8 mouse cellular contexts compared by ENCODE assay signal in genomic region chr4:84884111-84884538, GRCm38 (mm10). TPM values are rescaled to one million over a fixed set of nuclear protein-coding genes. Genes with fewer than 3 reads are reported as not detected.
DNase-seq lines count a peak whose midpoint lies in the region; ATAC-seq and TF ChIP-seq lines count a peak whose summit lies in the region.

Gene Cntln (plus strand): TSS chr4:84884309.

- peak within 1 kb of the TSS; percentile 94 for H3K4me2 ChIP-seq in forebrain, postnatal 0 days (ENCODE audit: low read depth)
- peak within 1 kb of the TSS; percentile 80 for H3K4me2 ChIP-seq in neural tube, embryonic 15.5 days

- in situ Hi-C loops in ES-E14 (cut with MboI; ENCODE audit: low sequenced_read_pairs in 2 of 2, unreplicated experiment in 2 of 2): no loop called here

- H3K9ac ChIP-seq in ES-E14 (ENCODE audit: insufficient read depth, low read depth, low read length, poor library complexity, severe bottlenecking): peak within 1 kb of the TSS; percentile 52
- H3K9ac ChIP-seq in forebrain, postnatal 0 days: peak within 1 kb of the TSS; percentile 92
- peak within 1 kb of the TSS; percentile 89 for H3K9ac ChIP-seq in neural tube, embryonic 15.5 days (replicated peaks)

- H3K9me3 ChIP-seq in ES-E14 (ENCODE audit: control insufficient read depth, insufficient read depth, low read depth, low read length): no peaks in the 10 kb centered on the region
- no peaks in the 10 kb centered on the region for H3K9me3 ChIP-seq in forebrain, postnatal 0 days (ENCODE audit: low read length)
- H3K9me3 ChIP-seq in neural tube, embryonic 15.5 days (replicated peaks): no peaks in the 10 kb centered on the region

- peak; percentile 95 for ATAC-seq in forebrain, postnatal 0 days
- ATAC-seq in neural tube, embryonic 15.5 days (ENCODE audit: low FRiP score): peak; percentile 98

- TF ChIP-seq CTCF in cerebellum, adult 2 months (IDR thresholded peaks at IDR 0.05; ENCODE audit: borderline replicate concordance, insufficient read depth, low read depth, low read length): no peak
- TF ChIP-seq CTCF in forebrain, postnatal 0 days (IDR thresholded peaks at IDR 0.05; ENCODE audit: low read depth): peak; percentile 44
- TF ChIP-seq CTCF in layer of hippocampus, adult 2 months (conservative IDR thresholded peaks at IDR 0.05): peak; percentile 54
- 0 out of 2 replicates have a peak, but pooled peaks have one; percentile 3 for TF ChIP-seq CTCF in lung, adult 2 months (IDR thresholded peaks at IDR 0.05; ENCODE audit: insufficient read depth, low read length)

- peak; percentile 68; the same call in 1 of the 2 replicates for TF ChIP-seq POLR2A in cerebellum, adult 2 months (IDR thresholded peaks at IDR 0.05; ENCODE audit: borderline replicate concordance, insufficient read depth, low read length)
- TF ChIP-seq POLR2A in lung, adult 2 months (IDR thresholded peaks at IDR 0.05; ENCODE audit: borderline replicate concordance, extremely low read depth, low read depth, low read length): peak; percentile 75; the same call in 1 of the 2 replicates

- no peaks in the 10 kb centered on the region for H3K27me3 ChIP-seq in cerebellum, adult 2 months (ENCODE audit: control insufficient read depth, insufficient read depth, low read length)
- no peaks in the 10 kb centered on the region for H3K27me3 ChIP-seq in forebrain, postnatal 0 days (ENCODE audit: insufficient read depth, low read length)
- H3K27me3 ChIP-seq in neural tube, embryonic 15.5 days (replicated peaks): no peaks in the 10 kb centered on the region

- 1% methylated on average over 50 of the region's 50 CpGs for WGBS in cerebellum, adult 2 months
- 0% methylated on average over 49 of the region's 50 CpGs for WGBS in forebrain, postnatal 0 days
- WGBS in lung, adult 2 months: under 1% methylated on average over 50 of the region's 50 CpGs
- whole genome bisulfite sequencing in neural tube, embryonic 15.5 days: under 1% methylated on average over 50 of the region's 50 CpGs

- DNase-seq in ES-E14 (ENCODE audit: low read depth, low spot score): peak; percentile 66
- peak; percentile 96 to 97 for DNase-seq in cerebellum, adult 2 months
- DNase-seq in forebrain, postnatal 0 days: peak; percentile 93
- peak; percentile 98 for DNase-seq in heart, postnatal 4 days
- DNase-seq in layer of hippocampus, adult 2 months (ENCODE audit: low spot score in 2 of 2): peak; percentile 92 to 93
- DNase-seq in lung, adult 2 months: peak; percentile 90
- peak; percentile 97 for DNase-seq in testis, postnatal 10 days (ENCODE audit: low spot score)

- H3K27ac ChIP-seq in ES-E14 (ENCODE audit: insufficient read depth, low read depth, low read length, poor library complexity, severe bottlenecking): no peak within 1 kb of the TSS
- H3K27ac ChIP-seq in cerebellum, adult 2 months (ENCODE audit: insufficient read depth, low read length): peak within 1 kb of the TSS; percentile 55
- H3K27ac ChIP-seq in forebrain, postnatal 0 days (ENCODE audit: low read depth, low read length): peak within 1 kb of the TSS; percentile 81
- H3K27ac ChIP-seq in layer of hippocampus, adult 2 months: peak within 1 kb of the TSS; percentile 74
- H3K27ac ChIP-seq in neural tube, embryonic 15.5 days (replicated peaks): peak within 1 kb of the TSS; percentile 92

- no peaks in the 10 kb centered on the region for H3K36me3 ChIP-seq in ES-E14 (ENCODE audit: control insufficient read depth, insufficient read depth, low read length, poor library complexity, severe bottlenecking)
- H3K36me3 ChIP-seq in forebrain, postnatal 0 days (ENCODE audit: insufficient read depth): no peaks in the 10 kb centered on the region
- H3K36me3 ChIP-seq in neural tube, embryonic 15.5 days: no peaks in the 10 kb centered on the region

- no peaks in the 10 kb centered on the region for H3K4me1 ChIP-seq in ES-E14 (ENCODE audit: control insufficient read depth in 2 of 2, insufficient read depth in 2 of 2, low read length in 2 of 2, poor library complexity in 1 of 2)
- H3K4me1 ChIP-seq in cerebellum, adult 2 months (ENCODE audit: control insufficient read depth, insufficient read depth, low read length): no peaks in the 10 kb centered on the region
- H3K4me1 ChIP-seq in forebrain, postnatal 0 days (ENCODE audit: insufficient read depth): no peaks in the 10 kb centered on the region
- no peaks in the 10 kb centered on the region for H3K4me1 ChIP-seq in lung, adult 2 months (ENCODE audit: control insufficient read depth, insufficient read depth, low read length)
- peaks cover 14% of the 10 kb centered on the region for H3K4me1 ChIP-seq in neural tube, embryonic 15.5 days

- H3K4me3 ChIP-seq in ES-E14 (ENCODE audit: insufficient read depth in 1 of 2, low read depth in 1 of 2, low read length in 2 of 2, poor library complexity in 1 of 2, severe bottlenecking in 1 of 2): peak within 1 kb of the TSS; percentile 55 to 71
- peak within 1 kb of the TSS; percentile 65 for H3K4me3 ChIP-seq in cerebellum, adult 2 months (replicated peaks; ENCODE audit: insufficient read depth, low read depth, low read length)
- H3K4me3 ChIP-seq in forebrain, postnatal 0 days (ENCODE audit: low read depth, low read length): peak within 1 kb of the TSS; percentile 82
- H3K4me3 ChIP-seq in layer of hippocampus, adult 2 months: peak within 1 kb of the TSS; percentile 89
- H3K4me3 ChIP-seq in lung, adult 2 months (replicated peaks; ENCODE audit: extremely low read depth, low read depth, low read length): peak within 1 kb of the TSS; percentile 80
- peak within 1 kb of the TSS; percentile 85 for H3K4me3 ChIP-seq in neural tube, embryonic 15.5 days (replicated peaks)

TF ChIP-seq in ES-E14, 5 proteins besides CTCF, POLR2A, EP300 and RAD21:
- TF ChIP-seq ZNF384 (IDR thresholded peaks at IDR 0.05; ENCODE audit: low read depth, low read length) (no peak), HCFC1 (IDR thresholded peaks at IDR 0.05; ENCODE audit: borderline replicate concordance, insufficient read depth, low read length) (no peak)

RNA-seq across cellular contexts. Expression of gene Cntln, which starts in this region (rescaled TPM):
- total RNA-seq in ES-E14 (2012; rRNA removed): 0.69 and 0.80 TPM in 2 replicates
- 7.4 and 7.6 TPM in 2 replicates for polyA plus RNA-seq in cerebellum, adult 2 months (2012; rRNA removed)
- total RNA-seq in forebrain, postnatal 0 days (2014; rRNA removed): 9.2 and 11.0 TPM in 2 replicates
- 3.7 and 4.6 TPM in 2 replicates for polyA plus RNA-seq in forebrain, postnatal 0 days (2015; fragmentation: Nextera tagmentation; extraction: Ambion mirVana)
- 1 to 10 TPM; 8.9 to 9.3 TPM for total RNA-seq in heart, postnatal 4 days (2021)
- 1 to 10 TPM; 7.4 to 8.1 TPM for total RNA-seq in layer of hippocampus, adult 2 months (2021)
- polyA plus RNA-seq in lung, adult 2 months (2012; rRNA removed): 3.2 TPM in 2 replicates
- 5.8 and 6.3 TPM in 2 replicates for polyA plus RNA-seq in neural tube, embryonic 15.5 days (2015; fragmentation: Nextera tagmentation; extraction: Ambion mirVana)

Comparison
In these comparisons a context has a peak if more than half of its experiments do, and no peak if none do; other contexts are left out.
1. Peak in DNase-seq, H3K4me3 ChIP-seq and H3K9ac ChIP-seq in ES-E14; RNA of the gene not detected or under 1 TPM.